12 mouse cellular contexts compared by ENCODE assay signal in genomic region chr11:120707225-120707624, GRCm38 (mm10). TPM values are rescaled to one million over a fixed set of nuclear protein-coding genes. Genes with fewer than 3 reads are reported as not detected.
A peak's percentile ranks its signal among the peaks of the same experiment; 100 is the strongest.
DNase-seq lines count a peak whose midpoint lies in the region; ATAC-seq and TF ChIP-seq lines count a peak whose summit lies in the region.
"Had no signal": no experiment of that assay in that cellular context is flagged by ENCODE, and none has a peak within 500 bp of the region (broad histone marks: within the 10 kb centered on the region; RNA-seq: fewer than 3 reads in every experiment).

No protein-coding gene starts in this region.

- no peak overlapping the region for H3K4me3 ChIP-seq in kidney, embryonic 14.5 days (ENCODE audit: low read length)
- no peak overlapping the region for H3K4me3 ChIP-seq in kidney, adult 2 months (ENCODE audit: insufficient read depth, low read depth, low read length)
- peak overlapping the region; percentile 41 for H3K4me3 ChIP-seq in embryonic facial prominence, embryonic 10.5 days
- no peak overlapping the region for H3K4me3 ChIP-seq in limb, embryonic 15.5 days
- H3K4me3 ChIP-seq: heart, adult 2 months had no signal

- 3% methylated on average over 12 of the region's 12 CpGs for WGBS in kidney, embryonic 14.5 days
- 62% methylated on average over 12 of the region's 12 CpGs for WGBS in kidney, adult 2 months
- 4% methylated on average over 12 of the region's 12 CpGs for WGBS in embryonic facial prominence, embryonic 10.5 days
- WGBS in limb, embryonic 15.5 days, result 8% methylated on average over 11 of the region's 12 CpGs

- TF ChIP-seq POLR2A in kidney, adult 2 months (IDR thresholded peaks at IDR 0.05; ENCODE audit: low read depth, low read length), result no peak

- H3K9ac ChIP-seq in kidney, embryonic 14.5 days (ENCODE audit: low read depth, low read length), result 0 out of 2 replicates have a peak overlapping the region, but pooled peaks have one; percentile 28
- no peak overlapping the region for H3K9ac ChIP-seq in limb, embryonic 15.5 days

- TF ChIP-seq CTCF in kidney, adult 2 months (conservative IDR thresholded peaks at IDR 0.05; ENCODE audit: insufficient read depth, insufficient read length, low read depth, low read length), result no peak

- no peak; the same call in 1 of the 2 replicates for ATAC-seq in kidney, embryonic 14.5 days (ENCODE audit: low FRiP score, low TSS enrichment)
- no peak for ATAC-seq in limb, embryonic 15.5 days (ENCODE audit: insufficient number of reproducible peaks, low FRiP score, low TSS enrichment, low read depth)
- no peak for ATAC-seq in megakaryocyte, adult 5-6 weeks (ENCODE audit: poor library complexity, severe bottlenecking)

- no peaks in the 10 kb centered on the region for H3K27me3 ChIP-seq in kidney, embryonic 14.5 days (ENCODE audit: control insufficient read depth, insufficient read depth, low read length)
- no peaks in the 10 kb centered on the region for H3K27me3 ChIP-seq in kidney, adult 2 months (replicated peaks; ENCODE audit: control insufficient read depth, insufficient read depth, low read length)
- H3K27me3 ChIP-seq in embryonic facial prominence, embryonic 10.5 days (replicated peaks; ENCODE audit: low read depth, poor library complexity, severe bottlenecking), result 0 out of 2 replicates have a peak, but pooled peaks cover 4% of the 10 kb centered on the region
- H3K27me3 ChIP-seq in limb, embryonic 15.5 days, result no peaks in the 10 kb centered on the region

- H3K27ac ChIP-seq in kidney, embryonic 14.5 days (ENCODE audit: low read depth, low read length), result peak overlapping the region; percentile 71
- H3K27ac ChIP-seq in kidney, adult 2 months (ENCODE audit: insufficient read depth, low read depth, low read length), result no peak overlapping the region
- peak overlapping the region; percentile 87 for H3K27ac ChIP-seq in embryonic facial prominence, embryonic 10.5 days (replicated peaks)
- H3K27ac ChIP-seq in limb, embryonic 15.5 days, result peak overlapping the region; percentile 58
- H3K27ac ChIP-seq: heart, adult 2 months had no signal

- H3K9me3 ChIP-seq in kidney, embryonic 14.5 days (ENCODE audit: control insufficient read depth, low read length), result no peaks in the 10 kb centered on the region
- no peaks in the 10 kb centered on the region for H3K9me3 ChIP-seq in embryonic facial prominence, embryonic 10.5 days
- no peaks in the 10 kb centered on the region for H3K9me3 ChIP-seq in limb, embryonic 15.5 days

- H3K4me2 ChIP-seq in kidney, embryonic 14.5 days (replicated peaks; ENCODE audit: low read depth, low read length), result no peak overlapping the region
- no peak overlapping the region for H3K4me2 ChIP-seq in limb, embryonic 15.5 days

- H3K4me1 ChIP-seq in kidney, embryonic 14.5 days (ENCODE audit: control insufficient read depth, insufficient read depth, low read length), result peaks cover 49% of the 10 kb centered on the region
- H3K4me1 ChIP-seq in kidney, adult 2 months (ENCODE audit: control insufficient read depth, insufficient read depth, low read length), result no peaks in the 10 kb centered on the region
- peaks cover 74% of the 10 kb centered on the region for H3K4me1 ChIP-seq in embryonic facial prominence, embryonic 10.5 days
- peaks cover 73% of the 10 kb centered on the region for H3K4me1 ChIP-seq in limb, embryonic 15.5 days

- no peak for DNase-seq in kidney, adult 2 months
- peak; percentile 87 for DNase-seq in ZHBTc4 (ENCODE audit: low read depth, low spot score)
- peak; percentile 63 for DNase-seq in embryonic facial prominence, embryonic 10.5 days (ENCODE audit: low spot score)
- DNase-seq in adrenal gland, adult 18-20 months (ENCODE audit: low spot score in 2 of 2), result no peak
- DNase-seq in lung, postnatal 14 days, result no peak
- DNase-seq: cerebellum, adult 18-20 months; heart, adult 2 months; kidney, adult 9 months; lung, postnatal 10 days had no signal

- H3K36me3 ChIP-seq in kidney, embryonic 14.5 days (ENCODE audit: control insufficient read depth, insufficient read depth, low read length), result peaks cover 22% of the 10 kb centered on the region
- no peaks in the 10 kb centered on the region for H3K36me3 ChIP-seq in kidney, adult 2 months (ENCODE audit: control insufficient read depth, insufficient read depth, low read length)
- peaks cover 52% of the 10 kb centered on the region for H3K36me3 ChIP-seq in embryonic facial prominence, embryonic 10.5 days (replicated peaks)
- H3K36me3 ChIP-seq in limb, embryonic 15.5 days, result peaks cover 30% of the 10 kb centered on the region

RNA-seq across cellular contexts. Expression of gene Cenpx, which starts 6.3 kb away (rescaled TPM):
- polyA plus RNA-seq in kidney, embryonic 14.5 days (2014; fragmentation: Nextera tagmentation; extraction: Ambion mirVana), result 157 and 195 TPM in 2 replicates
- polyA plus RNA-seq in kidney, adult 2 months (2012; rRNA removed), result 157 and 166 TPM in 2 replicates
- 119 and 124 TPM in 2 replicates for polyA plus RNA-seq in embryonic facial prominence, embryonic 10.5 days (2016; fragmentation: Nextera tagmentation; extraction: Ambion mirVana)
- 156 and 166 TPM in 2 replicates for polyA plus RNA-seq in limb, embryonic 15.5 days (2015; fragmentation: Nextera tagmentation; extraction: Ambion mirVana)
- total RNA-seq in megakaryocyte, adult 5-6 weeks (2015), result 84.6 and 95.8 TPM in 2 replicates
- total RNA-seq in megakaryocyte, adult 5-6 weeks (2017), result 67.0 and 71.5 TPM in 2 replicates
- total RNA-seq in adrenal gland, adult 18-20 months (2021), result 10 to 100 TPM; 46.3 to 52.8 TPM

RNA-seq across cellular contexts. Expression of gene Lrrc45, which starts 6.5 kb away (rescaled TPM):
- 41.9 and 43.1 TPM in 2 replicates for polyA plus RNA-seq in kidney, embryonic 14.5 days (2014; fragmentation: Nextera tagmentation; extraction: Ambion mirVana)
- 17.5 and 19.5 TPM in 2 replicates for polyA plus RNA-seq in kidney, adult 2 months (2012; rRNA removed)
- polyA plus RNA-seq in embryonic facial prominence, embryonic 10.5 days (2016; fragmentation: Nextera tagmentation; extraction: Ambion mirVana), result 56.8 and 58.9 TPM in 2 replicates
- polyA plus RNA-seq in limb, embryonic 15.5 days (2015; fragmentation: Nextera tagmentation; extraction: Ambion mirVana), result 63.7 and 65.9 TPM in 2 replicates
- 6.3 and 7.2 TPM in 2 replicates for total RNA-seq in megakaryocyte, adult 5-6 weeks (2015)
- total RNA-seq in megakaryocyte, adult 5-6 weeks (2017), result 21.0 and 21.6 TPM in 2 replicates
- total RNA-seq in adrenal gland, adult 18-20 months (2021), result 10 to 100 TPM; 24.6 to 30.3 TPM

RNA-seq across cellular contexts. Expression of gene Rac3, which starts 14.0 kb away (rescaled TPM):
- polyA plus RNA-seq in kidney, embryonic 14.5 days (2014; fragmentation: Nextera tagmentation; extraction: Ambion mirVana), result 5.0 and 28.7 TPM in 2 replicates
- polyA plus RNA-seq in kidney, adult 2 months (2012; rRNA removed), result 14.5 and 17.0 TPM in 2 replicates
- 27.2 and 31.2 TPM in 2 replicates for polyA plus RNA-seq in embryonic facial prominence, embryonic 10.5 days (2016; fragmentation: Nextera tagmentation; extraction: Ambion mirVana)
- 44.4 and 56.4 TPM in 2 replicates for polyA plus RNA-seq in limb, embryonic 15.5 days (2015; fragmentation: Nextera tagmentation; extraction: Ambion mirVana)
- total RNA-seq in megakaryocyte, adult 5-6 weeks (2015), result 0.25 and 0.83 TPM in 2 replicates
- total RNA-seq in megakaryocyte, adult 5-6 weeks (2017), result 1.4 TPM in 1 of 2 replicates, not detected in the other
- 10 to 100 TPM in 1 of 2 experiments, 1 to 10 TPM in 1; 6.6 to 15.5 TPM for total RNA-seq in adrenal gland, adult 18-20 months (2021)

RNA-seq across cellular contexts. Expression of gene Dcxr, which starts 19.9 kb away (rescaled TPM):
- 21.1 and 23.2 TPM in 2 replicates for polyA plus RNA-seq in kidney, embryonic 14.5 days (2014; fragmentation: Nextera tagmentation; extraction: Ambion mirVana)
- 910 and 990 TPM in 2 replicates for polyA plus RNA-seq in kidney, adult 2 months (2012; rRNA removed)
- 12.8 and 16.0 TPM in 2 replicates for polyA plus RNA-seq in embryonic facial prominence, embryonic 10.5 days (2016; fragmentation: Nextera tagmentation; extraction: Ambion mirVana)
- 18.2 and 20.2 TPM in 2 replicates for polyA plus RNA-seq in limb, embryonic 15.5 days (2015; fragmentation: Nextera tagmentation; extraction: Ambion mirVana)
- total RNA-seq in megakaryocyte, adult 5-6 weeks (2015), result 24.9 and 30.0 TPM in 2 replicates
- total RNA-seq in megakaryocyte, adult 5-6 weeks (2017), result 20.0 and 25.0 TPM in 2 replicates
- 100 to 1,000 TPM in 1 of 2 experiments, 10 to 100 TPM in 1; 27.6 to 104 TPM for total RNA-seq in adrenal gland, adult 18-20 months (2021)

RNA-seq across cellular contexts. Expression of gene Cbr2, which starts 24.7 kb away (rescaled TPM):
- polyA plus RNA-seq in kidney, embryonic 14.5 days (2014; fragmentation: Nextera tagmentation; extraction: Ambion mirVana), result 0.47 TPM in 1 of 2 replicates, not detected in the other
- 31.3 and 45.3 TPM in 2 replicates for polyA plus RNA-seq in kidney, adult 2 months (2012; rRNA removed)
- polyA plus RNA-seq in embryonic facial prominence, embryonic 10.5 days (2016; fragmentation: Nextera tagmentation; extraction: Ambion mirVana), result 2.6 and 2.9 TPM in 2 replicates
- 12.6 and 16.7 TPM in 2 replicates for polyA plus RNA-seq in limb, embryonic 15.5 days (2015; fragmentation: Nextera tagmentation; extraction: Ambion mirVana)
- total RNA-seq in megakaryocyte, adult 5-6 weeks (2015), result 7.6 and 8.5 TPM in 2 replicates
- 1.7 and 8.9 TPM in 2 replicates for total RNA-seq in megakaryocyte, adult 5-6 weeks (2017)
- 10 to 100 TPM in 1 of 2 experiments, 1 to 10 TPM in 1; 6.4 to 14.9 TPM for total RNA-seq in adrenal gland, adult 18-20 months (2021)

Comparison
In these comparisons a context has a peak if more than half of its experiments do, and no peak if none do; other contexts are left out.
1. DNase-seq: peak in ZHBTc4 (single experiment) and embryonic facial prominence, embryonic 10.5 days (single experiment); none in kidney, adult 2 months (single experiment), adrenal gland, adult 18-20 months (0 of 2) and lung, postnatal 14 days (single experiment).